Mouse (Mus musculus): Measurements from ENCODE around the gene Fam222a.

The Fam222a gene

DNA sequence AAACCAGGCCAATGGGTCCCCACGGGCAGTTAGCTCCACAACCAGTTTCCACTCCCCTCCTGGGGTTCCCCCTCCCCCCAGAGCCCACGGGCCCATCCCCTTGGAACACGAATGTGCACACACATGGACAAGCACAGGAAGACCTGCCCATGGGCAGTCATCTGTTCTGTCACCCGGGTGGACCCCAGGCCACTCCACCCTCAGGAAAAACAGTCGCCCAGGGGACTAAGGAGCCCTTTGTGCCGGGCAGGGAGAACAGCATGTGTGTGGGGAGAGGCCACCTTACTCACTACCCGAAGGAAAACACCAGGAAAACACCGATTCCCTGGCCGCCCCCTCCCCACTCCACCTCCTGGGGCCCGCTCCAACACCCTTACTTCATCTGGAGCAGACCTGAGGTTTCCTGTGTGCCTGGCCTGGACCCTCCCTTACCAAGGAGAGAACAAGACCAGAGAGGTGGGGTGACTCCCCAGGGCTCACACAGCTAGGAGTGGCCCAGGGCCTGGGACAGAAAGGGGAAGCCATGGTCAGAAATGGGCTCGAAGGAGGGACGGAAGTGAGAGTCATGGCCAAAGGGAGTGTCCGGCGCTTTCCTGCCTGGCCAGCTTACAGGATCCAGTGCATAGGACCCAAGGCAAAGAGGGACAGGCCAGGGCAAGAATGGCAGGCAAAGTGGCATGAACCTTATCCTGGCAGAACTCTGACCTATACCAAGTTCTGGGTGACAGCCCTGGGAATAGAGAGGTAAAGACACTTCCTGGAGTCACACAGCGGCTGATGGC, 86.0 kb downstream of the Fam222a start:
- in situ Hi-C loops (cut with MboI, MseI), result no loop called here

DNA sequence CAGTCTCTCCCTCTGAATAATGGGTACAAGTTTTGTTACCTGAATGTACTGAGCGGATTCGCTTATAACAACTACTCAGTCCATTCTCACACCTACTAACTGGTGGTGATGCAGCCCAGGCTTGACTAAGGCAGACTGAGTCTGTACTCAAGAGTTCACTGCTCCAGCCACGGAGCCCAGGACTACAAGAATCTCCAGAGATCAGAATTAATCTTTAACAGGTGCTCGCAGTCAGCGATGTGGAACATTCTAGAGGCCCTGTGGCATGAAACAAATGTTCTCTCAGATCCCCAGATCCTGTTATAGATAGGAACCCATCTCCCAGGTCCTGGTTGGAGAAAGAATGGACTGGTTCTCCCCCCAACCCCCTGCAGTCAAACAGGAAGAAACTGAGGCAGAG, 87.9 kb downstream of the Fam222a start:
- in situ Hi-C loops (cut with MboI, MseI), result no loop called here

DNA sequence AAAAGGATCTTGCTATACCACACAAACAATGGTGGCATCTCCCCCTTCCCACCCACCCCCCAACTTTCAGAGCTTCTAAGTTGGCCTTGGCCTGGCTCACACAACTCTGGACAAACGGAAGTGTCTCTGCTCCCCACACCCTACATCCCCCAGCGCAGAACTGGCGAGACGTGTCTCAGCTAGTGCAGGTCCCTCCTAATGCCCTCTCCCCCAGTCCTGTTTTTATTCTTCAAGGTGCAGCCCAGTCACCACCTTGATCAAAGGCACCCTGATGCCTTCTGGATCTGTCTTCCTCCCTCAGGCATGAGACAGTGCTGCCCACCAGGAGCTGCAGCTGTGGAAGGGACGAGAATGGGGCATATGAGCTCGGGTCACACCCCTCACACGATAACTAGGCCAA, 88.5 kb downstream of the Fam222a start:
- in situ Hi-C loops (cut with MboI, MseI), result no loop called here

DNA sequence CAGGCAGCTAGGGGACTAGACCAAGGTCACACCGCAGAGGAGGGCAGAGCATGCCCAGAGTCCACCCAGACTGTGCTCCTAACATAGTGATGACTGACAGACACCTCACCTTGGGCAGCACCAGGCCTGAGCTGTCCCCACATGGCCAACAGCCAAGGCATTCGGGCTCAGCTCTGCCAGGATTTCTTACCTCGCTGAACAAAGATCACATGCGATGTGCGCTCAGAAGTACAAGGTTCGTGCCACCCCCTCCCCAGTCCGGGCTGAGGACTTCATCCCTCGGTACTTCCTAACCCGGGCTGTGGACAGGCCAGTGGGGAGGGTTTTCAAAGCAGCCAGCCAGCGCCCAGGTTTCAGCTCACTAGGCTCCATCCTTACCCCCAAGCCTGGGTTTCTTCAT, 89.6 kb downstream of the Fam222a start:
- in situ Hi-C loops (cut with MboI, MseI), result no loop called here

DNA sequence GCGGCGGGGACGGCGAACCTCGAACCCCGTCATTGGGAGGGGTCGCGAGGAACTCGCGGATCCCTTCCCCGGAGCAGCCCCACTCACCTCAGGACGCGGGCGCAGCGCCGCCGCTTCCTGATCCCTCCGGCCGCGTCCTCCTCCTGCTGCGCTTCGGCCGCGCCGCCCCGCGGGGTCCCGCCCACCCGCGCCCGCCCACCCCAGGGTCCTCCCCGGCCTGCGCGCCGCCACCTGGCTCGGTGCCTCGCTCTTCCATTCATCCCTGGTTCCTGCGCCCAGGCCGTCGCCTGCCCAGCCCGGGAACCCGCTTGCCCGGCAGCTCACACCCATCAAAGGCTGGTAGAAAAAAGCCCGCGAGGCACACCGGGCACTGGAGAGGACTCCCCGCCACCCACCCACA, 90.4 kb downstream of the Fam222a start, which contains the start of gene Trpv4:
Gene Trpv4 (minus strand): TSS at position 167 of the 400 bp plus-strand sequence.
- in situ Hi-C loops (cut with MboI, MseI), result no loop called here

DNA sequence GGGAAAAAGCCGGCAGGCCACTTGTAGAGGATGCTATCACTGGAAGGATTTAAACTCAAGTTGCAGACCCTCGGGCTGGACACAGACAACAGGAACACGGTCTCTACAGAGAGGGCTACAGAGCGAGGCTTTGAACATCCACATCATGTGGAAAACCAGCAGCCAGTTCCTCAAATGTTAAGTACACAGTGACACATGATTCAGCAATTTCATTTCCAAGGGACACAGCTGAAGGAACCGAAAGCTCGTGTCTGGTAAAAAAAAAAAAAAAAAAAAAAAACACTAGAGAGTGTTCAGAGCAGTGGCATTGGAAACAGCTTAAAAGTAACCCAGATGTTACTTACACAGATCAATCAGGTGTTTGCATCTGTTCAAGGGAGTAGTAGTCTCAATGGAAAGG, 93.2 kb downstream of the Fam222a start:
- in situ Hi-C loops (cut with MboI, MseI), result no loop called here

All from regulatory T cell (primary cell).